Mouse (Mus musculus) hindbrain, embryonic 16.5 days (tissue): Measurements from ENCODE around the gene Tfrc. TPM values are rescaled to one million over a fixed set of nuclear protein-coding genes. Genes with fewer than 3 reads are reported as not detected.

Source experiments
- ATAC-seq: fragments of 200-750 bp; cut with Nextera tagmentation; 2 replicates; pipeline ENCODE4 v1.8.0; 2017; ENCODE audit warnings: moderate TSS enrichment, moderate library complexity
- H3K27ac ChIP-seq: fragments of 300-500 bp; sonication (generic); 2 replicates; pipeline ENCODE4 v1.5.1; 2014; ENCODE audit warnings: low read depth, mild to moderate bottlenecking, control low read depth, low read length, moderate library complexity
- H3K27me3 ChIP-seq: fragments of 300-500 bp; sonication (generic); replicated peaks from 2 replicates; pipeline ENCODE4 v1.6.1; 2014; ENCODE audit warnings: low read length; ENCODE audit not compliant: control insufficient read depth, insufficient read depth
- H3K36me3 ChIP-seq: fragments of 300-500 bp; sonication (generic); 2 replicates; pipeline ENCODE4 v1.6.1; 2014; ENCODE audit warnings: mild to moderate bottlenecking, low read length, moderate library complexity, mixed read lengths; ENCODE audit not compliant: control insufficient read depth, insufficient read depth
- H3K4me1 ChIP-seq: fragments of 300-500 bp; sonication (generic); 2 replicates; pipeline ENCODE4 v1.6.1; 2014; ENCODE audit warnings: low read depth, low read length; ENCODE audit not compliant: control insufficient read depth, insufficient read depth
- H3K4me2 ChIP-seq: fragments of 300-500 bp; sonication (generic); 2 replicates; pipeline ENCODE4 v1.6.1; 2014; ENCODE audit warnings: mild to moderate bottlenecking, low read length, control low read depth, moderate library complexity
- H3K4me3 ChIP-seq: fragments of 300-500 bp; sonication (generic); 2 replicates; pipeline ENCODE4 v1.5.1; 2014; ENCODE audit warnings: mild to moderate bottlenecking, low read length, control low read depth, moderate library complexity
- H3K9ac ChIP-seq: fragments of 300-500 bp; sonication (generic); 2 replicates; pipeline ENCODE4 v1.6.1; 2014; ENCODE audit warnings: low read depth, mild to moderate bottlenecking, control low read depth, low read length, moderate library complexity
- H3K9me3 ChIP-seq: fragments of 300-500 bp; sonication (generic); 2 replicates; pipeline ENCODE4 v1.6.1; 2014; ENCODE audit warnings: mild to moderate bottlenecking, low read length, moderate library complexity; ENCODE audit not compliant: control insufficient read depth
- WGBS: fragments of 180-500 bp; shearing (Covaris S2); extraction: QIAGEN DNeasy Blood & Tissue Kit; methylation state at CpG from one replicate; pipeline ENCODE4 v1.1.7; 2014; 5-methylcytosine and 5-hydroxymethylcytosine counted together
- polyA plus RNA-seq: library from polyadenylated mRNA; unstranded; fragments of >200 nt; fragmentation: Nextera tagmentation; extraction: Ambion mirVana; gene quantifications from 2 replicates; pipeline ENCODE4 v1.2.1, GENCODE M21; 2015

The Tfrc gene
- polyA plus RNA-seq, 1 experiment from 2014 or later = 26.3 TPM

DNA sequence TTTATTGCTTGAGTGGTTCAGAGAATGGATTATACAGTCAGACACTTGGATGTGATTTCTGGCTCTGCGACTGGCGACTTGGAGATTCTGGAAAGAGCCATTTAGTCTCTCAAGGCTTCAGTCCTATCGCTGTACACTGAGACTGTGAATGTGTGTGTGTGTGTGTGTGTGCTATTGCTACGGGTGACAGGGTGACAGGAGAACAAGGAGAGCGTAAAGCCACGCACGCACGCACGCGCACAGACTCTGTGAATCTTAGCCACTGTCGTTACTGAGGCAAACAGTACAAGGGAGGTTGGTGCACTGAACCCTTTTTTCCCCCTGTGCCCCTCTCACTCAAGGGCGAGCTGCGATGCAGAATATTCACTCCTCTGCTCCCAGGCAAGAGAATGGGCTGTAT, 33.6 kb downstream of the Tfrc start:
- no peaks in the 10 kb centered on the region for H3K36me3 ChIP-seq
- peak overlapping the region; percentile 21 for H3K4me2 ChIP-seq
- no peaks in the 10 kb centered on the region for H3K9me3 ChIP-seq
- H3K4me1 ChIP-seq = peaks cover 23% of the 10 kb centered on the region
- ATAC-seq = no peak
- H3K27ac ChIP-seq = no peak overlapping the region
- H3K27me3 ChIP-seq = no peaks in the 10 kb centered on the region
- WGBS = 47% methylated on average over 13 of the region's 13 CpGs
- H3K4me3 ChIP-seq = no peak overlapping the region
- 0 out of 2 replicates have a peak overlapping the region, but pooled peaks have one; percentile 3 for H3K9ac ChIP-seq

DNA sequence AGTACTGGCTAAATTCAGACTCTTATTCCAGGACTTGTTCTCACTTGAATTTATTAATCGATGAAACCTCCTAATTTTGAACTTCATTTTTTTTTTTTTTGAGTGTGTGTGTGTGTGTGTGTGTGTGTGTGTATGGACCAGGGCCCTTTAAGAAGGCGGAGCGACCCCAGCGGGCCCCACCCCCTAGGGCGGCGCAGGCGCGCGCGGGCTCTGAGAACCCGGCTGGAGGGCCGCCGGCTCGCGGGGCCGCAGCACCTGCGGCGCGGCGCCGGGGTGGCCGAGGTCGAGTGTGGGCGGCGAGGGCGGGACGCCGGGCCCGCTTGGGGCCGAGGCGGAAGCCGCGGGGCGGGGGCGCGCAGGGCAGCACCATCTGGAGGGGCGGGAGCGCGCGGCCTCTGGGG, 34.9 kb downstream of the Tfrc start, which contains the start of gene Tnk2:
TSS of gene Tnk2 (plus strand) at position 214 of the 401 bp plus-strand sequence.
- peak; percentile 85 for ATAC-seq
- H3K9ac ChIP-seq = peak within 1 kb of the TSS; percentile 93
- no peaks in the 10 kb centered on the region for H3K27me3 ChIP-seq
- no peaks in the 10 kb centered on the region for H3K9me3 ChIP-seq
- no peaks in the 10 kb centered on the region for H3K36me3 ChIP-seq
- H3K4me2 ChIP-seq = peak within 1 kb of the TSS; percentile 82
- H3K27ac ChIP-seq = peak within 1 kb of the TSS; percentile 92
- peak within 1 kb of the TSS; percentile 96 for H3K4me3 ChIP-seq
- H3K4me1 ChIP-seq = peaks cover 21% of the 10 kb centered on the region
- 1% methylated on average over 35 of the region's 40 CpGs for WGBS

DNA sequence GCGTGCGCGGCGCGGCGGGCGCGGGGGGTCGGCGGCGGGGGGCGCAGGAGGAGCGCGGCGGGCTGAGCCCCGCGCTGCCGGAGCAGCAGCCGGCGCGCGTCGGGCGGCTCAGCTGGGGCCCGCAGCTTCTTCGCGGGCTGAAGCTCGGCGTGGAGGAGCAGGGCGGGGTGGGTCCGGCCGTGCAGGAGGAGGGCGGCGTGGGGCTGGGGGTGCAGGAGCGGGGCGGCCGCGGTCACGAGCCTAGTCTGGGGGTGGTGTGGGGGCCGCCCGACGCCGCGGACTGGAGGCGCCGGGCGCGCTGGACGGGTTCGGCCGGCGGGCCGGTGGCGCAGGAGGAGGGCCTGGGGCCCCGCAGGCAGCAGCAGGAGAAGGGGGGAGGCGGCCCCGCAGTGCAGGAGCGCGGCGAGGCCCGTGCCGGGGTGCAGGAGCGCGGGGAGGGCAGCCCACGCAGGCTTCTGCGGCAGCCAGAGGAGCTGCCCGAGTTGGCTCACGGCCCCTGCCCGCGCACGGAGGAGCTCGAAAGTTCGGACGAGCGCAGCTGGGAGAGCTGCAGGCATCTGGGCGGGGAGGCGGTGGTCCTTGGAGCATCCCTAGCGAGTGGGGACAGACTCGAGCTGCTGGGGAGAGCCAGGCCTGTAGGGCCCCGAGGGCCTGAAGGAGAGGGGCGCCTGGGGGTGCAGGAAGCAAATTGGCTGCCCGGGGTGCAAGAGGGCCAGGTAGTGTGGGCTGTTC, 35.5 kb downstream of the Tfrc start:
- WGBS = 0% methylated on average over 64 of the region's 82 CpGs
- Histone ChIP-seq H3K4me2 (peak overlapping the region; percentile 82), H3K27ac (peak overlapping the region; percentile 92), H3K9me3 (no peaks in the 10 kb centered on the region), H3K9ac (peak overlapping the region; percentile 93), H3K36me3 (no peaks in the 10 kb centered on the region), H3K27me3 (no peaks in the 10 kb centered on the region), H3K4me3 (peak overlapping the region; percentile 96), H3K4me1 (peaks cover 20% of the 10 kb centered on the region)
- ATAC-seq = peak; percentile 67

DNA sequence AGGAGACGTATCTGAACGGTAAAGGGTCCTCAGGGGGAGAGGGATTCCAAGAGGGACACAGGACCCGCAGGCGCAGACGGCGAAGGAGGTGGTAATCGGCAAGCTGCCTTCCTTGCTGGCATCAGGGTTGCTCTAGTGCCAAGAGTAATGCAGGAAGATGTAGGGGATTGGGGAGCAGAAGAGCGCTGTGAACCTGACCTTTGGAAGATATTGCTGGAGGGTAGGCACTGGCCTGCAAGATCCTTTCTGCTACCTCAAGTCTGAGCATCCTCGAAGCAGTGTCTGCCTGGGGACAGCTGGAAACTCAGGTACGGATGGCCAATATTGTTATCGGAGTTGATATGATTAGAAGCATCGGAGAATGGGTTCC, 36.1 kb downstream of the Tfrc start:
- no peak for ATAC-seq
- Histone ChIP-seq H3K9me3 (no peaks in the 10 kb centered on the region), H3K9ac (peak overlapping the region; percentile 93), H3K4me2 (peak overlapping the region; percentile 82), H3K4me3 (peak overlapping the region; percentile 96), H3K36me3 (no peaks in the 10 kb centered on the region), H3K4me1 (peaks cover 20% of the 10 kb centered on the region), H3K27me3 (no peaks in the 10 kb centered on the region), H3K27ac (peak overlapping the region; percentile 92)
- WGBS = 10% methylated on average over 12 of the region's 12 CpGs

DNA sequence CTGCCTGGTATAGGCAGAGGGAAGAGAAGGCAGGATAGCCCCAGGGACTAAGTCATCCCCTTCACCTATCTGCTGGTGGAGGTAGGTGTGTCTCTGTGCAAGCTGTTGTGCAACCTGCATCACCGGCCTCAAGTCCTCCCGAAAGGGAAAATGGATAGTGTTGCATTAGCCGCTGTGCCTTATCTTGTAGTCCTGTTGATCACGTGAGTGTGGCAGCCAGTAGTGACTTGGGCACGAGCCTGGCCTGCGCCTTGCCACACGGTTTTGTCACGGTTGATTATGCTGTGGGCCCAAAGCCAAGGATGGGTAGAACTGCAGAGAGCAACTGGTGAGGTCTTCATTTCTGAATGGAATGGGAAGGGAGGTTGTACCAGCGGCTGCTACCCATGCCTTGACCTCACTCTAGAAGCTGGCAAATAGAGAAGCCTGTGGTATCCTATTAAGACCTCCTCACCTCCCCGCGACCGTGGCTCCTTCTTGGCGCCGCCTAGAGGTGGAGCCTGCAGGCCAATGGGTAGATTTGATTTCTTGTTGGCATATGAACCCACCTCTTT, 36.7 kb downstream of the Tfrc start:
- H3K27me3 ChIP-seq = no peaks in the 10 kb centered on the region
- H3K9me3 ChIP-seq = no peaks in the 10 kb centered on the region
- H3K4me3 ChIP-seq = peak overlapping the region; percentile 96
- ATAC-seq = peak; percentile 70
- H3K36me3 ChIP-seq = no peaks in the 10 kb centered on the region
- 15% methylated on average over 14 of the region's 14 CpGs for WGBS
- H3K4me1 ChIP-seq = peaks cover 20% of the 10 kb centered on the region
- H3K4me2 ChIP-seq = peak overlapping the region; percentile 82
- peak overlapping the region; percentile 93; the same call in 1 of the 2 replicates for H3K9ac ChIP-seq
- peak overlapping the region; percentile 25; the same call in 1 of the 2 replicates for H3K27ac ChIP-seq

DNA sequence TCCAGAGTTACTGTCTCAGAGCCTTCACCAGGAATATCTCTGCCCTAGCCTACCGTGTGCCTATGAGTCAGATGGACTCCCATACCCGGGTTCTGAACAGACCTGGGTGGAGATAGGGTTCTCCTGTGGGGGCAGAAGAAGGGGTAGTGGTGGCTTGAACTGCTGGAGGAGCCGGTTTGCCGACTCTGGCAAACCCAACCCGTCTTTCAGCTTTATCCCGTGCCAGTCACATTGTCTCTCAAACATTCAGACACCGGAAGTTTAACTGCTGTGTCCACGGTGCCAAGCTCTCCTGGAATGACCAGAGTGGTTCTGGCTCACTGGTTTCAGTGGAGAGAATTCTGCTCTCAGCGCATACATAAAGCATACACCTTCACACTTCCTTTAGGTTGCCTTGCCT, 37.3 kb downstream of the Tfrc start:
- WGBS = 87% methylated on average over 9 of the region's 9 CpGs
- Histone ChIP-seq H3K36me3 (no peaks in the 10 kb centered on the region), H3K9me3 (no peaks in the 10 kb centered on the region), H3K4me1 (peaks cover 20% of the 10 kb centered on the region), H3K27me3 (no peaks in the 10 kb centered on the region), H3K4me2 (peak overlapping the region; percentile 82), H3K4me3 (peak overlapping the region; percentile 96), H3K27ac (no peak overlapping the region), H3K9ac (no peak overlapping the region)
- ATAC-seq = no peak

DNA sequence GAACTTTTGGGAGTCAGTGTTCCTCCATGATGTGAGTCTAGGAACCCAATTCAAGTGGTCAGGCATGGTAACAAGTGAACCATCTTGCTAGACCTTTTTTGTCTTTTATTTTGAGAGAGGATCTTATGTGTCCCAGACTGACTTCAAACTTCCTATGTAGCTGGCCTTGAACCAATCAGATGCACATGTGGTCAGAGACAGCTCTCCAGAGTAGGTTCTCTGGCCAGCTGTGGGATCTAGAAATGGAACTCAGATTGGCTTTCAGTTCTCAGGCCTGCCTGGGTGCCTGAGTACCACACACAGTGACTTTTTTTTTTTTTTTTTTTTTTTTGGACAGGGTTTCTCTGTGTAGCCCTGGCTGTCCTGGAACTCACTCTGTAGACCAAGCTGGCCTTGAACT, 39.0 kb downstream of the Tfrc start:
- H3K9ac ChIP-seq = no peak overlapping the region
- no peak for ATAC-seq
- no peaks in the 10 kb centered on the region for H3K27me3 ChIP-seq

DNA sequence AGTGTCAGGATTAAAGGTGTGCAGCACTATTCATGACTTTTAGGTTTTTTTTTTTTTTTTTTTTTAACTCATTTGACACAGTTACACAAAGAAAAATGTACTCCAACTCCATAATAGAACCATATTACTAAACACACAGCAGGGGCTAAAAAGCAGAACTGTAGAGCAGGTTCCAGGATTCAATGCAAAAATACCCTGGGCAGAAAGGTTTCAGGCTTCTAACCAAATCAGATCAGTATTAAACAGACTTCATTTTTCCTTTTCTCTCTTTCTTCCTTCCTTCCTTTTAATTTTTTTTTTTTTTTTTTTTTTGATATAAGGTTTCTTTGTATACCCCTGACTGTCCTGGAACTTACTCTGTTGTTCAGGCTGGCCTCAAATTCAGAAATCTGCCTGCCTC, 41.7 kb downstream of the Tfrc start:
- Histone ChIP-seq H3K4me2 (no peak overlapping the region), H3K9me3 (no peaks in the 10 kb centered on the region), H3K27ac (no peak overlapping the region), H3K4me1 (peaks cover 13% of the 10 kb centered on the region), H3K4me3 (no peak overlapping the region), H3K36me3 (no peaks in the 10 kb centered on the region), H3K9ac (no peak overlapping the region), H3K27me3 (no peaks in the 10 kb centered on the region)
- ATAC-seq = no peak

More for the DNA sequence above, 39.0 kb downstream of the Tfrc start:
- Histone ChIP-seq H3K27ac (no peak overlapping the region), H3K4me3 (no peak overlapping the region), H3K4me2 (no peak overlapping the region), H3K36me3 (no peaks in the 10 kb centered on the region), H3K9me3 (no peaks in the 10 kb centered on the region), H3K4me1 (peaks cover 18% of the 10 kb centered on the region)

DNA sequence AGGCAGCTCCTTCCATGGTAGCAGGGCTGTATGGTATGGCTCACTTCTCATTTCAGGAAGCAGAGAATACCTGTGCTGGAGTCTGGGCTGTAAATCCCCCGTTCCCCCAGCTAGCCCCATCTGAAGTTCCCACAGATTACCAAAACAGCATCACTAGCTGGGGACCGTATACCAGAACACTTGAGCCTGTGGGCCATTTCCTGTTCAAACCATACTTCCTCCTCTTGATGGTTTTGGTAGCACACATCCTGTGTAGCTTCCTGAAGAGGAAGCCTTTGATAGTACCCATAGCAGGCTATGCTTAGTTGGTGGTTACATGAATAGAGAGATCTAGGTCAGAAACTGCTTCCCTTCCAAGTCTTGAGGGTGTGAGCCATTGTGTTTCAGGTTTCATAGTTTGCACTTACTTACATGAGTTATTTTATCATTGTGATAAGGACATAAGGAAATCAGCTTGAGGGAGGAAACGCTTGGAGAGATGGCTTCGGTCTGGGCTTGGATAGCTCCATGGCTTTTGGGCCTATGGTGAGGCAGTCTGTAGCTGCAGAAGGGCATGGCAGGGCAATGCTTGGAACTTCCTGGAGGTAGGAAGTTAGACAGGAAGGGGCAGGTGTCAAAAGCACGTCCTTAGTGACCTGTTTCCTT, 42.4 kb downstream of the Tfrc start:
- H3K27ac ChIP-seq = 0 out of 2 replicates have a peak overlapping the region, but pooled peaks have one; percentile 34
- no peaks in the 10 kb centered on the region for H3K9me3 ChIP-seq
- H3K27me3 ChIP-seq = no peaks in the 10 kb centered on the region
- ATAC-seq = no peak
- peaks cover 7% of the 10 kb centered on the region for H3K4me1 ChIP-seq
- H3K36me3 ChIP-seq = no peaks in the 10 kb centered on the region
- WGBS = 91% methylated on average over 5 of the region's 5 CpGs
- no peak overlapping the region for H3K4me2 ChIP-seq
- H3K4me3 ChIP-seq = no peak overlapping the region
- H3K9ac ChIP-seq = no peak overlapping the region
